Mouse (Mus musculus) MEL (cell line): ENCODE results near the gene Inpp4a. TPM values are rescaled to one million over a fixed set of nuclear protein-coding genes. Genes with fewer than 3 reads are reported as not detected.

ENCODE experiments used
- DNase-seq: peaks from one replicate; pipeline ENCODE4 v3.0.0; 2011; ENCODE audit warnings: low read depth, low spot score
- H3K27ac ChIP-seq: 2 replicates; pipeline ENCODE4 v1.5.1; 2012; ENCODE audit warnings: low read depth, mild to moderate bottlenecking, control low read depth, low read length, moderate library complexity; ENCODE audit not compliant: control insufficient read depth
- H3K27me3 ChIP-seq, 2 experiments: fragments of 150-350 bp in 1 of 2; sonication (generic) in 1 of 2; 2 replicates each; pipeline ENCODE4 v1.6.1; 2012; ENCODE audit warnings: low read length in 2 of 2, mild to moderate bottlenecking in 2 of 2, improper control_type of control experiment in 1 of 2, moderate library complexity in 1 of 2; ENCODE audit not compliant: insufficient read depth in 2 of 2, control insufficient read depth in 1 of 2
- H3K36me3 ChIP-seq, 2 experiments: 2 replicates each; pipeline ENCODE4 v1.6.1; 2012 to 2014; ENCODE audit warnings: low read length in 2 of 2, improper control_type of control experiment in 1 of 2, inconsistent platforms in 1 of 2, mild to moderate bottlenecking in 1 of 2; ENCODE audit not compliant: insufficient read depth in 2 of 2, control insufficient read depth in 1 of 2
- H3K4me1 ChIP-seq, 2 experiments: fragments of 150-350 bp in 1 of 2; sonication (generic) in 1 of 2; 2 replicates each; pipeline ENCODE4 v1.6.1; 2012; ENCODE audit warnings: low read length in 2 of 2, improper control_type of control experiment in 1 of 2, mild to moderate bottlenecking in 1 of 2; ENCODE audit not compliant: insufficient read depth in 2 of 2, control insufficient read depth in 1 of 2
- H3K4me3 ChIP-seq, 2 experiments: fragments of 150-350 bp in 1 of 2; sonication (generic) in 1 of 2; 2 replicates each; pipeline ENCODE4 v1.5.1; 2012; ENCODE audit warnings: low read depth in 2 of 2, low read length in 2 of 2, mild to moderate bottlenecking in 2 of 2, moderate library complexity in 2 of 2, control low read depth in 1 of 2, improper control_type of control experiment in 1 of 2; ENCODE audit not compliant: control insufficient read depth in 1 of 2, insufficient read depth in 1 of 2
- H3K79me2 ChIP-seq: 2 replicates; pipeline ENCODE4 v1.6.1; 2012; ENCODE audit warnings: mild to moderate bottlenecking, low read length, moderate library complexity; ENCODE audit not compliant: control insufficient read depth, poor library complexity, insufficient read depth
- H3K9ac ChIP-seq: 2 replicates; pipeline ENCODE4 v1.6.1; 2012; ENCODE audit warnings: low read depth, mild to moderate bottlenecking, control low read depth, low read length, moderate library complexity; ENCODE audit not compliant: control insufficient read depth, poor library complexity, severe bottlenecking
- H3K9me3 ChIP-seq: fragments of 150-350 bp; sonication (generic); replicated peaks from 2 replicates; pipeline ENCODE4 v1.6.1; 2012; ENCODE audit warnings: mild to moderate bottlenecking, low read length, improper control_type of control experiment, moderate library complexity; ENCODE audit not compliant: insufficient read depth
- CHD2 ChIP-seq: IDR thresholded peaks from 2 replicates; pipeline ENCODE4 v1.6.1; 2011; ENCODE audit warnings: low read length, improper control_type of control experiment
- EP300 ChIP-seq, 2 experiments: IDR thresholded peaks; 2 replicates each; pipeline ENCODE4 v1.6.1; 2011; ENCODE audit warnings: improper control_type of control experiment in 2 of 2, low read length in 2 of 2, low read depth in 1 of 2, mild to moderate bottlenecking in 1 of 2
- ETS1 ChIP-seq: IDR thresholded peaks from 2 replicates; pipeline ENCODE4 v1.6.1; 2012; ENCODE audit warnings: low read depth, mild to moderate bottlenecking, inconsistent platforms, low read length, improper control_type of control experiment, moderate library complexity
- GABPA ChIP-seq: IDR thresholded peaks from 2 replicates; pipeline ENCODE4 v1.6.1; 2012; ENCODE audit warnings: low read depth, mild to moderate bottlenecking, inconsistent platforms, low read length, improper control_type of control experiment, moderate library complexity
- GATA1 ChIP-seq: IDR thresholded peaks from 2 replicates; pipeline ENCODE4 v1.6.1; 2011; ENCODE audit warnings: low read depth, low read length, improper control_type of control experiment
- MAFK ChIP-seq: IDR thresholded peaks from 2 replicates; pipeline ENCODE4 v1.6.1; 2011; ENCODE audit warnings: low read depth, mild to moderate bottlenecking, low read length, improper control_type of control experiment, borderline replicate concordance
- MAX ChIP-seq: IDR thresholded peaks from 2 replicates; pipeline ENCODE4 v1.6.1; 2011; ENCODE audit warnings: low read length, improper control_type of control experiment
- MAZ ChIP-seq: IDR thresholded peaks from 2 replicates; pipeline ENCODE4 v1.6.1; 2012; ENCODE audit warnings: low read depth, mild to moderate bottlenecking, inconsistent platforms, low read length, improper control_type of control experiment
- MYB ChIP-seq: IDR thresholded peaks from 2 replicates; pipeline ENCODE4 v1.6.1; 2011; ENCODE audit warnings: mild to moderate bottlenecking, low read depth, low read length, improper control_type of control experiment
- MYC ChIP-seq: IDR thresholded peaks from 2 replicates; pipeline ENCODE4 v1.6.1; 2011; ENCODE audit warnings: low read depth, mild to moderate bottlenecking, low read length, improper control_type of control experiment, moderate library complexity
- NRF1 ChIP-seq: IDR thresholded peaks from 2 replicates; pipeline ENCODE4 v1.6.1; 2014; ENCODE audit warnings: low read depth, mild to moderate bottlenecking, inconsistent platforms, low read length, improper control_type of control experiment, moderate library complexity; ENCODE audit not compliant: poor library complexity, insufficient read depth, severe bottlenecking
- POLR2AphosphoS2 ChIP-seq: IDR thresholded peaks from 2 replicates; pipeline ENCODE4 v1.6.1; 2011; ENCODE audit warnings: low read length, improper control_type of control experiment
- SMC3 ChIP-seq: IDR thresholded peaks from 2 replicates; pipeline ENCODE4 v1.6.1; 2011; ENCODE audit warnings: low read depth, low read length, improper control_type of control experiment
- TAL1 ChIP-seq: IDR thresholded peaks from 2 replicates; pipeline ENCODE4 v1.6.1; 2012; ENCODE audit warnings: mild to moderate bottlenecking, inconsistent platforms, low read length, moderate library complexity, mixed read lengths
- TBP ChIP-seq: IDR thresholded peaks from 2 replicates; pipeline ENCODE4 v1.8.0; 2011; ENCODE audit warnings: low read depth, low read length, improper control_type of control experiment
- TCF12 ChIP-seq: IDR thresholded peaks from 2 replicates; pipeline ENCODE4 v1.6.1; 2014; ENCODE audit warnings: low read depth, mild to moderate bottlenecking, inconsistent platforms, low read length, improper control_type of control experiment, moderate library complexity
- USF2 ChIP-seq, 2 experiments: IDR thresholded peaks; 2 replicates each; pipeline ENCODE4 v1.6.1; 2011 to 2012; ENCODE audit warnings: improper control_type of control experiment in 2 of 2, low read length in 2 of 2, borderline replicate concordance in 1 of 2, inconsistent platforms in 1 of 2, low read depth in 1 of 2, mild to moderate bottlenecking in 1 of 2; ENCODE audit not compliant: insufficient read depth in 1 of 2
- ZNF384 ChIP-seq: IDR thresholded peaks from 2 replicates; pipeline ENCODE4 v1.6.1; 2012; ENCODE audit warnings: low read depth, mild to moderate bottlenecking, inconsistent platforms, low read length, improper control_type of control experiment
- polyA plus RNA-seq, 2 experiments: library from polyadenylated mRNA; stranded (reverse) in 1 of 2; unstranded in 1 of 2; fragments of >175 nt in 1 of 2; fragments of >200 nt in 1 of 2; gene quantifications; 2 replicates each; pipeline versions ENCODE4 v1.2.1 to v1.2.4; 2012; ENCODE audit warnings: low replicate concordance in 2 of 2, low read depth in 1 of 2; ENCODE audit not compliant: insufficient read length in 2 of 2, insufficient read depth in 1 of 2, missing spikeins in 1 of 2
- total RNA-seq: library from RNA; depleted of rRNA; stranded (reverse); fragments of 300-350 nt; gene quantifications from 2 replicates; pipeline ENCODE4 v1.2.3, GENCODE M21; 2012

The Inpp4a gene
- total and polyA plus RNA-seq, 3 experiments, result 1.6 to 5.0 TPM; not detected in 1

- TF ChIP-seq GABPA (no peak), EP300 (IDR thresholded peaks at IDR 0.05; ENCODE audit: low read depth in 1 of 2, low read length in 2 of 2) (0 out of 4 replicates have a peak, but pooled peaks of 1 of the 2 experiments have one; percentile 8), MAX (0 out of 2 replicates have a peak, but pooled peaks have one; percentile 38)
- Histone ChIP-seq H3K36me3 (peaks cover 0 to 2% of the 10 kb centered on the region in 2 experiments; a peak in 1 of 4 replicates), H3K79me2 (no peaks in the 10 kb centered on the region), H3K4me3 (no peak overlapping the region), H3K27ac (no peak overlapping the region), H3K9ac (no peak overlapping the region), H3K9me3 (no peaks in the 10 kb centered on the region), H3K4me1 (peaks cover 0 to 5% of the 10 kb centered on the region in 2 experiments; a peak in 2 of 4 replicates), H3K27me3 (no peaks in the 10 kb centered on the region)
- peak; percentile 17 for DNase-seq
Observed at GRCm38 (mm10) chr1:37350886-37351651, 51.4 kb downstream of the Inpp4a start.

- DNase-seq, result no peak
- no peaks in the 10 kb centered on the region for H3K9me3 ChIP-seq
- no peak overlapping the region for H3K27ac ChIP-seq
- TF ChIP-seq ETS1 (no peak), POLR2AphosphoS2 (no peak), ZNF384 (no peak), USF2 (IDR thresholded peaks at IDR 0.05; ENCODE audit: borderline replicate concordance in 1 of 2, insufficient read depth in 1 of 2, low read depth in 1 of 2, low read length in 2 of 2) (no peak), TAL1 (no peak), CHD2 (no peak), SMC3 (no peak), MAFK (no peak), MYB (no peak)
- H3K27me3 ChIP-seq, result no peaks in the 10 kb centered on the region
- peaks cover 0 to 2% of the 10 kb centered on the region in 2 experiments; a peak in 1 of 4 replicates for H3K36me3 ChIP-seq
- H3K4me1 ChIP-seq, result peaks cover 0 to 5% of the 10 kb centered on the region in 2 experiments; a peak in 2 of 4 replicates
- no peak overlapping the region for H3K4me3 ChIP-seq
- no peak overlapping the region for H3K9ac ChIP-seq
- H3K79me2 ChIP-seq, result no peaks in the 10 kb centered on the region
Observed at GRCm38 (mm10) chr1:37351961-37352360, 52.3 kb downstream of the Inpp4a start.

GRCm38 (mm10) chr1:37353456-37353855 is 53.8 kb downstream of the Inpp4a start:
- H3K4me3 ChIP-seq, result no peak overlapping the region
- H3K27ac ChIP-seq, result no peak overlapping the region
- TF ChIP-seq MAZ (no peak), CHD2 (no peak), MYC (no peak), NRF1 (no peak), TBP (no peak), TCF12 (no peak), GATA1 (no peak)
- TF ChIP-seq, all 39 proteins: peak for 0
- peaks cover 0 to 5% of the 10 kb centered on the region in 2 experiments; a peak in 2 of 4 replicates for H3K4me1 ChIP-seq
- peaks cover 0 to 2% of the 10 kb centered on the region in 2 experiments; a peak in 1 of 4 replicates for H3K36me3 ChIP-seq
- H3K79me2 ChIP-seq, result no peaks in the 10 kb centered on the region
- H3K9ac ChIP-seq, result no peak overlapping the region
- no peaks in the 10 kb centered on the region for H3K9me3 ChIP-seq
- no peaks in the 10 kb centered on the region for H3K27me3 ChIP-seq
- no peak for DNase-seq
